Mouse (Mus musculus) forebrain, embryonic 10.5 days (tissue): Measurements from ENCODE around the gene Syngap1. TPM values are rescaled to one million over a fixed set of nuclear protein-coding genes. Genes with fewer than 3 reads are reported as not detected.

ENCODE experiments used
- DNase-seq: peaks from one replicate; pipeline ENCODE4 v3.0.0-alpha.2; 2017; ENCODE audit warnings: low spot score; ENCODE audit errors: extremely low spot score
- H3K27ac ChIP-seq: fragments of 300-500 bp; sonication (generic); 2 replicates; pipeline ENCODE4 v1.5.1; 2016; ENCODE audit warnings: mild to moderate bottlenecking
- H3K27me3 ChIP-seq: fragments of 300-500 bp; sonication (generic); 2 replicates; pipeline ENCODE4 v1.6.1; 2016; ENCODE audit warnings: mild to moderate bottlenecking; ENCODE audit not compliant: poor library complexity, severe bottlenecking
- H3K36me3 ChIP-seq: fragments of 300-500 bp; sonication (generic); replicated peaks from 2 replicates; pipeline ENCODE4 v1.6.1; 2016; ENCODE audit warnings: mild to moderate bottlenecking, moderate library complexity
- H3K4me1 ChIP-seq: fragments of 300-500 bp; sonication (generic); 2 replicates; pipeline ENCODE4 v1.6.1; 2016
- H3K4me3 ChIP-seq: fragments of 300-500 bp; sonication (generic); 2 replicates; pipeline ENCODE4 v1.5.1; 2016; ENCODE audit warnings: mild to moderate bottlenecking, moderate library complexity
- H3K9me3 ChIP-seq: fragments of 300-500 bp; sonication (generic); 2 replicates; pipeline ENCODE4 v1.6.1; 2016; ENCODE audit warnings: mild to moderate bottlenecking, moderate library complexity
- WGBS: fragments of 180-500 bp; shearing (Covaris S2); methylation state at CpG from one replicate; pipeline ENCODE4 v1.1.7; 2016; 5-methylcytosine and 5-hydroxymethylcytosine counted together
- polyA plus RNA-seq: library from polyadenylated mRNA; unstranded; fragments of >200 nt; fragmentation: Nextera tagmentation; extraction: Ambion mirVana; gene quantifications from 2 replicates; pipeline ENCODE4 v1.2.1, GENCODE M21; 2016

The Syngap1 gene
- polyA plus RNA-seq, 1 experiment from 2014 or later, result 1.5 TPM

GRCm38 (mm10) chr17:26939178-26939972, 1.7 kb upstream of the Syngap1 start, which contains the start of gene Cuta:
Cuta (minus strand) TSS chr17:26939569.
- H3K36me3 ChIP-seq, result peaks cover 39% of the 10 kb centered on the region
- peak within 1 kb of the TSS; percentile 84 for H3K4me3 ChIP-seq
- H3K27me3 ChIP-seq, result 0 out of 2 replicates have a peak, but pooled peaks cover 1% of the 10 kb centered on the region
- peaks cover 58% of the 10 kb centered on the region for H3K4me1 ChIP-seq
- DNase-seq, result peak; percentile 99
- peak within 1 kb of the TSS; percentile 96 for H3K27ac ChIP-seq
- under 1% methylated on average over 69 of the region's 70 CpGs for WGBS
- H3K9me3 ChIP-seq, result no peaks in the 10 kb centered on the region

- 0 out of 2 replicates have a peak, but pooled peaks cover 7% of the 10 kb centered on the region for H3K27me3 ChIP-seq
- no peaks in the 10 kb centered on the region for H3K9me3 ChIP-seq
- WGBS, result 4% methylated on average over 3 of the region's 3 CpGs
- H3K36me3 ChIP-seq, result peaks cover 39% of the 10 kb centered on the region
- DNase-seq, result no peak
- H3K4me1 ChIP-seq, result peaks cover 64% of the 10 kb centered on the region
- H3K27ac ChIP-seq, result peak overlapping the region; percentile 96
- H3K4me3 ChIP-seq, result peak overlapping the region; percentile 84
These were observed 1.1 kb upstream of the Syngap1 start for GRCm38 (mm10) chr17:26939973-26940300.

DNA sequence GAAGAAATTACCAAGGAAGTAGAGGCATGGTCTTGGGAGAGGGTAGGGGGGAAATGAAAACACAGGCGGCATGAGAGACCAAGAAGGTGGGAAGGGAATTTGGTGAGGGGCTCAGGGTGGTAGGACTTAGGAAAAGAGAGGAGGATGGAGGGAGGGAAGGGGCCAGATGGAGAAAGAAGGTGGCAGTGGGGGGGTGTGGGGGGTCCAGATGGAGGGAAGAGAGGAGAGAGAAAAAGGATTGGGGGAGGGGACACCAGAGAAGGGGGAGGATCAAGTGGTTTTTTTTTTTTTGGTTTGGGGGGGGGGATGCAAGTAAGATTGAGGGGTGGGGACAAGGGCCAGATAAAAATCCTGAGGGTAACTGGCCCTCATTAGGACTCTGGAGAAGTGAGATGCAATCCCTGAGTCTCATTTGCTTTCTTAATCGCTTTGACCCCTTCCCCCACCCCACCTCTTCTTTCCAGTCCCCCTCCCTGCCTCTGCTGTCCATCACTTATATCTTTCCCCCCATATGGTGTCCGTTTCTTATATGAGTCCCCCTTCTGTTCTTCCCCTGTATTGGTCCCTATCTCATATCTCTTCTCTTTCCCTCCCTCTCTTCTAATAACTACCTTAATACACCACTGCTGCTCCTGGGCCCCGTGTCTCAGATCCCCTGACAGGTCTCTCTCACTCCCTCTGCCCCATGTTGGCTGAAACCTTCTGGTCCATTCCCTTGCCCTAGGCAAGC, 953 bp downstream of the Syngap1 start:
- Histone ChIP-seq H3K4me3 (peak overlapping the region; percentile 84), H3K4me1 (peaks cover 83% of the 10 kb centered on the region)
- WGBS, result 12% methylated on average over 4 of the region's 4 CpGs

DNA sequence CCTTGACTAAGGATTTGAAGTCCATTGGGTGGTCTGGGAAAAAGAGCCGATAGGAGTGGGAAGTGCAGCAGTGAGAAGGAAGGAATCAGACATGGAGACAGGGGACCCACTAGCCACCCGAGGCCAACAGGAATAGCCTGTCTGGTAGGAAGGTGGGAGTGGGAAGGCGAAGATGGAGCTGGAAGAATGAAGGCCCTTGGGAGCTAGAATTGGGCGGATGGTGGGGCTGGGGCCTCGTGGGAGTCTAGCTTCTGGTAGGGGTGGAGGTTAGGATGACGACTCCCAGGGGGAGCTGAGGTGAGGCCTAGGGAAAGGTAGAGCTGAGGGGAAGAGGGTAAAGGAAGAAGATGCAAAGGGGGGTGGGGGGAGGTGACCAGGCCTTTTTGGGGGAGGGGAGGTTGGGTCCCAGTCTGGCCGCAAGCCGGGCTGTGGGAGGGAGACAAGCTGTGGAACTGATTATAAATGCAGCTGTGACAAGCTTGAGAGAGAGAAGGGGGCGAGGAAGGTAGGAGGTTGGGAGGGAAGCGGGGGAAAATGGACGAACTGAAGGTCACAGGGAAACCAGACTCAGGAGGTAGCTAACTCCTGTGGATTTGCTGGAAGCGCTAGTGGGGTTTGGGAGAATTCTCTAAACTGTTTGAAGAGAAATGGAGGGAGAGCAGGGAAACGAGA, 4.9 kb downstream of the Syngap1 start:
- WGBS, result 28% methylated on average over 13 of the region's 13 CpGs
- no peak for DNase-seq
- peaks cover 88% of the 10 kb centered on the region for H3K4me1 ChIP-seq
- H3K4me3 ChIP-seq, result peak overlapping the region; percentile 61
- H3K27ac ChIP-seq, result peak overlapping the region; percentile 89
- H3K9me3 ChIP-seq, result no peaks in the 10 kb centered on the region
- H3K36me3 ChIP-seq, result peaks cover 14% of the 10 kb centered on the region
- H3K27me3 ChIP-seq, result peaks cover 14% of the 10 kb centered on the region; the same call in 1 of the 2 replicates

More for the DNA sequence above, 953 bp downstream of the Syngap1 start:
- Histone ChIP-seq H3K27ac (peak overlapping the region; percentile 96), H3K36me3 (peaks cover 25% of the 10 kb centered on the region), H3K9me3 (no peaks in the 10 kb centered on the region), H3K27me3 (peaks cover 14% of the 10 kb centered on the region; the same call in 1 of the 2 replicates)
- DNase-seq, result no peak

- peaks cover 88% of the 10 kb centered on the region for H3K4me1 ChIP-seq
- H3K27ac ChIP-seq, result peak overlapping the region; percentile 89
- peaks cover 14% of the 10 kb centered on the region for H3K36me3 ChIP-seq
- H3K4me3 ChIP-seq, result peak overlapping the region; percentile 61
- no peaks in the 10 kb centered on the region for H3K9me3 ChIP-seq
- peak; percentile 71 for DNase-seq
- peaks cover 14% of the 10 kb centered on the region; the same call in 1 of the 2 replicates for H3K27me3 ChIP-seq
- WGBS, result under 1% methylated on average over 37 of the region's 37 CpGs
These were observed 5.5 kb downstream of the Syngap1 start for GRCm38 (mm10) chr17:26946567-26946966.

- peaks cover 88% of the 10 kb centered on the region for H3K4me1 ChIP-seq
- H3K27me3 ChIP-seq, result peaks cover 19% of the 10 kb centered on the region
- 38% methylated on average over 12 of the region's 12 CpGs for WGBS
- peak overlapping the region; percentile 89 for H3K27ac ChIP-seq
- no peaks in the 10 kb centered on the region for H3K9me3 ChIP-seq
- DNase-seq, result no peak
- H3K36me3 ChIP-seq, result peaks cover 15% of the 10 kb centered on the region
- peak overlapping the region; percentile 61 for H3K4me3 ChIP-seq
These were observed 6.4 kb downstream of the Syngap1 start for GRCm38 (mm10) chr17:26947231-26948100.

GRCm38 (mm10) chr17:26948316-26949050, 7.4 kb downstream of the Syngap1 start:
- H3K9me3 ChIP-seq, result no peaks in the 10 kb centered on the region
- DNase-seq, result no peak
- peak overlapping the region; percentile 93 for H3K27ac ChIP-seq
- WGBS, result under 1% methylated on average over 33 of the region's 87 CpGs
- H3K4me1 ChIP-seq, result peaks cover 92% of the 10 kb centered on the region
- H3K36me3 ChIP-seq, result peaks cover 24% of the 10 kb centered on the region
- H3K27me3 ChIP-seq, result peaks cover 29% of the 10 kb centered on the region
- H3K4me3 ChIP-seq, result peak overlapping the region; percentile 79

GRCm38 (mm10) chr17:26949051-26949577, 8.1 kb downstream of the Syngap1 start:
- Histone ChIP-seq H3K36me3 (peaks cover 24% of the 10 kb centered on the region), H3K27ac (peak overlapping the region; percentile 93), H3K27me3 (peaks cover 32% of the 10 kb centered on the region), H3K9me3 (no peaks in the 10 kb centered on the region), H3K4me3 (peak overlapping the region; percentile 79), H3K4me1 (peaks cover 98% of the 10 kb centered on the region)
- DNase-seq, result no peak
- 9% methylated on average over 13 of the region's 14 CpGs for WGBS

- Histone ChIP-seq H3K4me1 (peaks cover 97% of the 10 kb centered on the region), H3K27me3 (peaks cover 26% of the 10 kb centered on the region), H3K27ac (peak overlapping the region; percentile 93; the same call in 1 of the 2 replicates), H3K36me3 (peaks cover 21% of the 10 kb centered on the region), H3K9me3 (no peaks in the 10 kb centered on the region), H3K4me3 (peak overlapping the region; percentile 79)
- DNase-seq, result no peak
- WGBS, result 37% methylated on average over 5 of the region's 5 CpGs
These were observed 8.8 kb downstream of the Syngap1 start for GRCm38 (mm10) chr17:26949866-26950265.

GRCm38 (mm10) chr17:26950560-26951288, 9.7 kb downstream of the Syngap1 start:
- Histone ChIP-seq H3K4me1 (peaks cover 89% of the 10 kb centered on the region), H3K36me3 (peaks cover 23% of the 10 kb centered on the region), H3K27me3 (peaks cover 17% of the 10 kb centered on the region), H3K9me3 (no peaks in the 10 kb centered on the region), H3K27ac (peak overlapping the region; percentile 88), H3K4me3 (peak overlapping the region; percentile 79)
- no peak for DNase-seq
- WGBS, result 45% methylated on average over 7 of the region's 7 CpGs
